Mouse (Mus musculus) C2C12 (cell line): ENCODE measurements around the gene Gjc2. TPM values are rescaled to one million over a fixed set of nuclear protein-coding genes. Genes with fewer than 3 reads are reported as not detected.
A peak's percentile ranks its signal among the peaks of the same experiment; 100 is the strongest.

Experiments used
- H3K27me3 ChIP-seq: one replicate; pipeline ENCODE4 v1.6.1; 2011; ENCODE audit not compliant: control insufficient read depth, insufficient read depth, insufficient read length
- H3K36me3 ChIP-seq: one replicate; pipeline ENCODE4 v1.6.1; 2011; ENCODE audit not compliant: control insufficient read depth, insufficient read depth
- H3K4me3 ChIP-seq: one replicate; pipeline ENCODE4 v1.5.1; 2011; ENCODE audit warnings: mild to moderate bottlenecking, control low read depth; ENCODE audit not compliant: poor library complexity, insufficient read depth, severe bottlenecking
- H3K79me2 ChIP-seq: one replicate; pipeline ENCODE4 v1.6.1; 2011; ENCODE audit not compliant: control insufficient read depth, insufficient read depth
- H3K79me3 ChIP-seq: one replicate; pipeline ENCODE4 v1.6.1; 2011; ENCODE audit warnings: low read depth, control low read depth
- H3ac ChIP-seq: one replicate; pipeline ENCODE3; 2011; ENCODE audit warnings: low read depth; ENCODE audit not compliant: control insufficient read depth, insufficient read length
- CEBPB ChIP-seq: IDR thresholded peaks from one replicate; pipeline ENCODE4 v1.6.1; 2011; ENCODE audit warnings: low read depth, mild to moderate bottlenecking, control low read depth, moderate library complexity
- CTCF ChIP-seq: IDR thresholded peaks from one replicate; pipeline ENCODE4 v1.5.1; 2011; ENCODE audit not compliant: control insufficient read depth, insufficient read depth, insufficient read length
- FOSL1 ChIP-seq: IDR thresholded peaks from one replicate; pipeline ENCODE4 v1.8.0; 2011; ENCODE audit warnings: mild to moderate bottlenecking, low read length; ENCODE audit not compliant: poor library complexity, insufficient read depth, severe bottlenecking
- MAX ChIP-seq: IDR thresholded peaks from one replicate; pipeline ENCODE4 v1.6.1; 2011; ENCODE audit warnings: mild to moderate bottlenecking, control low read depth
- MYOD1 ChIP-seq: IDR thresholded peaks from one replicate; pipeline ENCODE4 v1.6.1; 2011; ENCODE audit warnings: low read depth; ENCODE audit not compliant: control insufficient read depth, insufficient read length
- MYOG ChIP-seq: IDR thresholded peaks from one replicate; pipeline ENCODE4 v1.6.1; 2011; ENCODE audit not compliant: control insufficient read depth, insufficient read length; ENCODE audit errors: extremely low read depth
- USF1 ChIP-seq: IDR thresholded peaks from one replicate; pipeline ENCODE4 v1.6.1; 2011; ENCODE audit warnings: low read depth, mild to moderate bottlenecking, control low read depth, moderate library complexity
- polyA plus RNA-seq: library from polyadenylated mRNA; unstranded; fragments of >200 nt; fragmentation: generic; extraction: Trizol; gene quantifications from one replicate; pipeline ENCODE4 v1.2.1, GENCODE M21; 2012; ENCODE audit warnings: missing spikeins

The Gjc2 gene
- polyA plus RNA-seq, 1 experiment = 0.02 TPM

DNA sequence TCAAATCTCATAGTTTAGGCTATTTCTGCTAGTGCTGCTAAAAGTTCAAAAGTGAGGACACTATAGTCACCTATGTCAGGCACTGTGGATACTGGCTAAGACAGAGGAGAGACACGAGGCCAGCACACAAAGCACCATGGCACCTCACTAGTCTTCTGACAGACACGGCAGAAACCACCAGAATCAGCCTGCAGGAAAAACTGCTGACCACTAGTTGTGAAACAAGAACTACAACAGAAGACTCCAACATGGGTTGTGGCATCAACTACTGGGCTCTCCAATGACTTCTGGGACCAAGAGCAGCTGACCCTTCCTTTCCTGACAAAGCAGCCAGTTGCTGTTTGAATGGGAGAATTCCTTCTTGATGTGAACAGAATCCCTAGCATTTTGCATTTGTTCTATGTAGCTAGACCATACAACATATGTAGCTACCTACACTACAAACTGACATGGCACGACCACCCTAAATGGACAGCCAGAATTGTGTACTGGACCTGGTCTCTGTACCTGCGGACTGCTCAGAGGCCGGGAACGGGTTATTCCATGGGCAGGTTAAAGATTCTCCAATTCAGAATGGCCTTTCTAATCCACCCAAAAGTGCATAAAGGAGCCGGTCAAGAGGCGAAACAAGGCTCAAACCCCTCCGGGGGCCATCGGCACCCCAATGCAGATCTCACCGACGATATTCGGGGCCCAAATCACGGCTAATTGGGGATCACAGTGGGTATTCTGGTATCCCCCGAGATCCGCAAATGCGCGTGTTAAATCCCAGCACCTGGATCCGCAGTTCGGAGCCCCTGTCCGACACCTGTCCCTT is 44.0 kb upstream of the Gjc2 start:
- no peaks in the 10 kb centered on the region for H3K27me3 ChIP-seq
- H3K79me3 ChIP-seq = peaks cover 64% of the 10 kb centered on the region
- peak overlapping the region; percentile 100 for H3K4me3 ChIP-seq
- TF ChIP-seq MAX = no peak
- no peak for TF ChIP-seq MYOG
- TF ChIP-seq CTCF = no peak
- no peak for TF ChIP-seq MYOD1
- TF ChIP-seq CEBPB = no peak
- TF ChIP-seq FOSL1 = no peak
- no peak for TF ChIP-seq USF1
- H3K79me2 ChIP-seq = peaks cover 71% of the 10 kb centered on the region
- peaks cover 35% of the 10 kb centered on the region for H3K36me3 ChIP-seq
- peak overlapping the region; percentile 99 for H3ac ChIP-seq

DNA sequence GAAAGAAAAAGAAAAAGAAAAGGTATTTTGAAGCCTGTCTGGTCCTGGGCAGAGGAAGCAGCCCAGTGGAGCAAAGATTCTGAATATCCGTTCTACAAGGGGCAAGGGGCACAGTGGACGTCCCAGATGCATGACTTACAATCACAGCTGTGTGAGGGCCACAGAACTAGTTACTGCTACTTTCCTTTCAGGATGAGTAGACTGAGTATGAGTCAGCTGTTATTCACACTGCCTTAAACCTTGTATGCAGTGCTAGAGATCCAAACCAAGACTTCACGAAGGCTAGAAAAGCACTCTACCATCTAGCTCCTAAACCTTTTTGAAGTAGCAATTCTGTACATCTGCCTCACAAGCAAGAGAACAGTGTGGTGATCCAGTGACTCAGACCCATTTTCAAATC is 43.2 kb upstream of the Gjc2 start:
- Histone ChIP-seq H3K79me3 (peaks cover 71% of the 10 kb centered on the region), H3K4me3 (peak overlapping the region; percentile 100), H3K36me3 (peaks cover 42% of the 10 kb centered on the region), H3ac (no peak overlapping the region), H3K79me2 (peaks cover 79% of the 10 kb centered on the region), H3K27me3 (no peaks in the 10 kb centered on the region)
- TF ChIP-seq MAX (no peak), CTCF (no peak), FOSL1 (peak; percentile 57), MYOD1 (peak; percentile 87)

DNA sequence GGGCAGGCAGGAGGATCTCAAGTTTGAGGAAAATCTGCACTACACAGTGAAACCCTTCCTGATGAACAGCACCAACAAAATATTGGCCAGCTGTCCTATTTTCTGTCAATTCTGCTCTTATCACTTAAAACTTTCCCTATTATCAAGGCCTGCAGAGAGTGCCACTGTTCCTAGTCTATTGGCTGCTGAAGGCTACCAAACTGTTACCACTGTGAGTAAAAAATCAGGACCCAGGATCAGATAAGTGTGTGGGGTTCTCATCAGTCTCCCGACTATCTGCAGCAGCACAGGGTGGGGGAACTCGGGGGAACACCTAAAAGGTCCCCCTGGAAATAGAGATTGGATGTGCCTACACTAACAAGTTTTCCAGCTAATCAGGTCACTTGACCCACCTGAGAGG is 42.2 kb upstream of the Gjc2 start:
- no peak overlapping the region for H3ac ChIP-seq
- TF ChIP-seq MYOG = no peak
- TF ChIP-seq CTCF = no peak
- TF ChIP-seq MYOD1 = no peak
- no peak for TF ChIP-seq FOSL1
- TF ChIP-seq CEBPB = no peak
- no peak for TF ChIP-seq MAX
- no peak for TF ChIP-seq USF1
- peaks cover 51% of the 10 kb centered on the region for H3K36me3 ChIP-seq
- H3K27me3 ChIP-seq = no peaks in the 10 kb centered on the region
- peaks cover 90% of the 10 kb centered on the region for H3K79me2 ChIP-seq
- H3K79me3 ChIP-seq = peaks cover 82% of the 10 kb centered on the region
- no peak overlapping the region for H3K4me3 ChIP-seq

DNA sequence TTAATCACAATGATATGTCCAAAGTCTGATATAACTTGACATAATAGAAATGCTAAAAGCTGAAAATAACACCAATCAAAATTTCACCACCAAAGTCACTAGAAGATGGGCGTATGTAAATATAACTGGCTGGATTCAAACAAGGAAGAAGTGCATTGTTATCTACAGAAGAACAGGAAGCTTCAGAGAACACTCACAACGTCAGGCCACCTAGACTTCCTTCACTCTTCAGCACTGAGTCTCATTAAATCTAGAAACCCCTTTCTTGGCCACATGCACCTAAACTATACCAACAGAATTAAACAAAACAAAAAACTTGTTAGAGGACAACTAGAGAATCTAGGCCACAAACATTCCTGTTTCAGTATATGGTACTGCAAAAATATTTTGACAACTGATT is 41.5 kb upstream of the Gjc2 start:
- no peak overlapping the region for H3K4me3 ChIP-seq
- H3K27me3 ChIP-seq = no peaks in the 10 kb centered on the region
- peaks cover 58% of the 10 kb centered on the region for H3K36me3 ChIP-seq
- no peak overlapping the region for H3ac ChIP-seq
- TF ChIP-seq USF1 (no peak), FOSL1 (no peak), MYOG (no peak), CTCF (no peak), MAX (no peak), CEBPB (no peak), MYOD1 (no peak)
- peaks cover 96% of the 10 kb centered on the region for H3K79me2 ChIP-seq
- peaks cover 89% of the 10 kb centered on the region for H3K79me3 ChIP-seq

DNA sequence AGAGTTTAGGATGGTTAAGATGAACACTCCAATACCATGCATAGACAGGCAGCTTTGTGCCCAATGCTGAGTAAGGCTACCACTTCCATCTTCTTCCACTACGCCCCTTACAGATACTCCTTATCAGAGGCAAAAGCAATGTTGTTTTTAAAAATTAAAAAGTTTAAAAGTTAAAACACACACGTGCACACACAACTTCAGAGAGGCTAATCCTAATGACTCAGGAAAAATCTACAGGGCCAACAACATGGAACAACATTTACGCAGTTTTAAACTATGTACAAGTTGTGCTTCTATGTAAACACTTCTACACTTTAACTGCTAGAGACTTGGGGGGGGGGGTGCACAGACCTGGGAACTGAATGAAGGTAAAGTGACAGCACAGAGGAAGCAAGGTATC is 41.0 kb upstream of the Gjc2 start:
- Histone ChIP-seq H3K4me3 (no peak overlapping the region), H3K27me3 (no peaks in the 10 kb centered on the region), H3K79me3 (peaks cover 93% of the 10 kb centered on the region), H3K79me2 (peaks cover 98% of the 10 kb centered on the region), H3K36me3 (peaks cover 62% of the 10 kb centered on the region), H3ac (no peak overlapping the region)
- TF ChIP-seq MYOD1 = no peak

DNA sequence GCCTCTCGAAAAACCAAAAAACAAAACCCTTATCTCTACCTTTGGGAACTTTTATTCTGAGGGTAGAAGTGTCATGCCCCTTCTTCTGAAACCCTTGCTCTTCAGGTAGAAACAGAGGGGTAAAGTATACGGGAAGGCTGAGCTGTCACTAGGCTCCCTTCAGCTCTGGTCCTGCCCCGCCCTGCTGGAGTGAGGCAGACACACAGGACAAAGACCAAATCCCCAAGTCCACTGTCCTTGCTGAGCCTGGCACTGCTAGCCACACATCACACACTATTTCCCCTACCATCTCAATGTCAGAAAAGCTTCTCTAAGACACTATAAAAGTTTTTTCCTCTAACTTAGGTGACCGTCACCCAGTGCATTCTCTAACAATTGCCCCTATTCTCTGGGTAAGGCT is 39.3 kb upstream of the Gjc2 start:
- Histone ChIP-seq H3ac (no peak overlapping the region), H3K27me3 (no peaks in the 10 kb centered on the region), H3K36me3 (peaks cover 79% of the 10 kb centered on the region), H3K79me2 (peaks cover 100% of the 10 kb centered on the region), H3K4me3 (no peak overlapping the region), H3K79me3 (peaks cover 100% of the 10 kb centered on the region)
- TF ChIP-seq CTCF (no peak), CEBPB (no peak), MYOD1 (no peak), MAX (no peak), USF1 (no peak), FOSL1 (no peak), MYOG (no peak)
